Mouse (Mus musculus): ENCODE results near the gene Eftud2.

DNA sequence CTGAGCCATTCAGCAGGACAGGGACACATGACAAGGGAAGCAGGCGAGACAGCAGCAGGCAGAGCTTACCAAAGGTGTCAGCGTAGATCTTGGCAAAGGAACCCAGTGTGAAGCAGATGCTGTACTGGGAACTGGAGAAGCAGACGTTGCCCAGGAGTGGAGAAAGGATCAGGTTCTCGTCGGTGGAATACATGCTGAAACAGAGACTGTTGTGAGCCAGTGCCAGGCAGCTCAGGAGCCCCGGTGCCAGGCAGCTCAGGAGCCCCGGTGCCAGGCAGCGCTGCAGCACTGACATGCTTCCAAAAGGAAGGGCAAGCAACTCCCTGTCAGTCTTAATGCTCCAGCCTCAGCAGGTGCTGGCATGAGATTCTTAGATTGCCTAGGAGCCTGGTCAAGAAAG lies 20.9 kb downstream of the Eftud2 start:
- no peak for TF ChIP-seq POLR2A (IDR thresholded peaks at IDR 0.05; ENCODE audit: insufficient read depth, low read depth, low read length)
- TF ChIP-seq EP300 (IDR thresholded peaks at IDR 0.05; ENCODE audit: insufficient read depth, low read depth, low read length), result no peak

Measured in heart, adult 2 months (tissue).